Mouse (Mus musculus): ENCODE results near the gene Prpsap2. TPM values are rescaled to one million over a fixed set of nuclear protein-coding genes. Genes with fewer than 3 reads are reported as not detected.

The Prpsap2 gene
- total RNA-seq, 1 experiment from 2014 or later, result 59.6 TPM

- ATAC-seq (replicated peaks in 1 of 2; ENCODE audit: insufficient read depth in 1 of 2, low FRiP score in 2 of 2, low TSS enrichment in 1 of 2, low read depth in 1 of 2, poor library complexity in 2 of 2, severe bottlenecking in 2 of 2), result no peak
These were observed 39.8 kb downstream of the Prpsap2 start for GRCm38 (mm10) chr11:61722077-61722476.

GRCm38 (mm10) chr11:61720636-61721035, 41.3 kb downstream of the Prpsap2 start, which contains the start of gene Slc5a10:
Slc5a10 (minus strand) TSS chr11:61720826.
- no peak for ATAC-seq (replicated peaks in 1 of 2; ENCODE audit: insufficient read depth in 1 of 2, low FRiP score in 2 of 2, low TSS enrichment in 1 of 2, low read depth in 1 of 2, poor library complexity in 2 of 2, severe bottlenecking in 2 of 2)

DNA sequence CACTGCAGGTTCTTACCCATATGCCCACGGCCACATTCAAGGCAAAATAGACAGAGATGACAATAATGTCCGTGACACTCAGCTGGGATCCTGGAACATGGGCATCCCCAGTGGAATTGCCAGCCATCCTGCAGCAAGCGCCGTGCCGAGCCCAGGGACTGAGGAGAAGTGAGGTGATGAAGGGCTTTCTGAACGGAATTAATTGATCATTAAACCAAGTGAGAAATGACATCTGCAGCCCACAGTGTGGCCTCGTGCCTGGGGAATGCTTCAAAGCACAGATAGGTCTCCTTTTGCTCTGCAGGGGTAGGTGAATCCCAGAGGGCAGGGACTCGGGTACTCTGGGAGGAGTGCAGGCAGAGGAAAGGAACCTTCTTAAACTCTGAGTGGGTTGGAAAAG, 42.1 kb downstream of the Prpsap2 start:
- no peak for ATAC-seq (replicated peaks in 1 of 2; ENCODE audit: insufficient read depth in 1 of 2, low FRiP score in 2 of 2, low TSS enrichment in 1 of 2, low read depth in 1 of 2, poor library complexity in 2 of 2, severe bottlenecking in 2 of 2)

DNA sequence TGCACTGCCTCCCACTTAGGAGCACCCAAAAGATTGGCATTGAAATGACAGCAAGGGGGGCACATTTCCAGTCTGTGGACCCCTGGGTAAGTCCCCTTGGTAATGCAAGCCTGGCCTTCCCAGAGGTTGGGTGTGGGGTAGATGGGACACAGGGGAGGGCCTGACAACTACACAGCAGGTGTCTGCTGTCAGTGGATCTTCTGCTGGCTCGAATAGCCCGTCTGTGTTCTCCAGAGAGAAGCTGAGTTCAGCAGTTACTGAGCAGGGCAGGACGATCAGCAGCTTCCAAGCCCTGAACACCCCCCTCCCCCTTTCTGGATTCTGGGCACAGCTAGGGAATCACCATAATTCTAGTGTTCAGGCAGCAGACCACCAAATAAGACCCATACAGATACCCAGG, 42.5 kb downstream of the Prpsap2 start:
- no peak for ATAC-seq (replicated peaks in 1 of 2; ENCODE audit: insufficient read depth in 1 of 2, low FRiP score in 2 of 2, low TSS enrichment in 1 of 2, low read depth in 1 of 2, poor library complexity in 2 of 2, severe bottlenecking in 2 of 2)

- ATAC-seq (replicated peaks in 1 of 2; ENCODE audit: insufficient read depth in 1 of 2, low FRiP score in 2 of 2, low TSS enrichment in 1 of 2, low read depth in 1 of 2, poor library complexity in 2 of 2, severe bottlenecking in 2 of 2), result no peak
These were observed 43.9 kb downstream of the Prpsap2 start for GRCm38 (mm10) chr11:61717990-61718389.

GRCm38 (mm10) chr11:61715130-61715529, 46.8 kb downstream of the Prpsap2 start:
- no peak for ATAC-seq (replicated peaks in 1 of 2; ENCODE audit: insufficient read depth in 1 of 2, low FRiP score in 2 of 2, low TSS enrichment in 1 of 2, low read depth in 1 of 2, poor library complexity in 2 of 2, severe bottlenecking in 2 of 2)

DNA sequence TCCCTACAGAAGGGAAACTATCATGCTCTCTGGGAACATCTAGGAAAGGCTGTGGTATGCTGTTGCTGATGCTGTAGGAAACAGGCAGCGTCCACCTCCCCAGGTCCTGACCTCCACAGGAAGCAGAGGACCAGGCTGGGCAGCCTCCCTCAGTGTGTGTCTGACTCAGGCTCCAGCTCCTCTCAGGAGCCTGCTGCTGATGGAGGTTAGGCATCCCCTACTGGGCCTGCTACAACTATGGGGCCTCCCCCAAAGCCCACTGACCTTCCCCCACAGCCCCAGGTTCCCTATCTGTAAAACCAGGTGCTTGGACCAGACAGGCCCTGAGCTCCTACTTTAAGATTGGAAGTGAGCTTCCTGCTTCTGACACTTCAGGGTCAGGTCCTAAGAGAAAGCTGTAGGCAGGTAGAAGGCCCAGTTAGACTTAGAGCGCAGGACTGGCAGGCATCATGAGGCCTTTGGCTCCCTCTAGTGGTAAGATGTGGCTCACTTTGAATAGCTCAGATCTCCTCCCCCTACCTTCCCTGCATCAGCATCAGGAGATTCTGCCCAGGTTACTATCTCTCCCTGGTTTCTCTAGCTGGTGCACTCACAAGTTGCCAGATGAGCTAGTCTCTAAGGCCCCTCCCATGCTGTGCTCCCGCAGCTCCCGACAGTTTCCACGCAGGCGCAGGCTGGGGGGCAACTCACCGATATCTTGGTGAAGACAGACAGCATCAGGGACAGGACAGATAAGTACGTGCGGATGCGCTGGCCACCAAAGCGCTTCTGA, 47.4 kb downstream of the Prpsap2 start:
- ATAC-seq (replicated peaks in 1 of 2; ENCODE audit: insufficient read depth in 1 of 2, low FRiP score in 2 of 2, low TSS enrichment in 1 of 2, low read depth in 1 of 2, poor library complexity in 2 of 2, severe bottlenecking in 2 of 2), result peak; percentile 65 to 83

- ATAC-seq (replicated peaks in 1 of 2; ENCODE audit: insufficient read depth in 1 of 2, low FRiP score in 2 of 2, low TSS enrichment in 1 of 2, low read depth in 1 of 2, poor library complexity in 2 of 2, severe bottlenecking in 2 of 2), result no peak
These were observed 48.6 kb downstream of the Prpsap2 start for GRCm38 (mm10) chr11:61713157-61713855.

- ATAC-seq (replicated peaks in 1 of 2; ENCODE audit: insufficient read depth in 1 of 2, low FRiP score in 2 of 2, low TSS enrichment in 1 of 2, low read depth in 1 of 2, poor library complexity in 2 of 2, severe bottlenecking in 2 of 2), result peak; percentile 74 to 81
These were observed 53.0 kb downstream of the Prpsap2 start for GRCm38 (mm10) chr11:61708928-61709327.

DNA sequence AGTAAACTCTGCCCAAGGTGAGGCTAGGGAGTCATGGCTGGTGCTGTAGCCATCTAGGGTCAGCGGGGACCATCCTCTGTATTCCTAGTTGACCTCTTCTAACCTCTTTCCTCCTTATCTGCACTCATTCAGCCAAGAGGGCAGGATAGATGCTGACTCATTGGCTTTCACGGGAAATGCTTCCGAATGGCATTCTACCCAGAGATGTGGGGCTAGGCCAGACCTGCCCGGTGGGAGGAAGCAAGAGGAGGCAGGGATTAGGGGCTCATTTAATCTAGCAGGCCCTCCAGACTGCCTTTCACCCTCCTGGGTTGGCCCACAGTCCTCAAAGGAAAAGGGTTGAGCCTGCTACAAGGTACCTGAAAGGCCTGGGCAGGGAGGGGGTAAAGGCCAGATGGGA, 55.7 kb downstream of the Prpsap2 start:
- no peak for ATAC-seq (replicated peaks in 1 of 2; ENCODE audit: insufficient read depth in 1 of 2, low FRiP score in 2 of 2, low TSS enrichment in 1 of 2, low read depth in 1 of 2, poor library complexity in 2 of 2, severe bottlenecking in 2 of 2)

DNA sequence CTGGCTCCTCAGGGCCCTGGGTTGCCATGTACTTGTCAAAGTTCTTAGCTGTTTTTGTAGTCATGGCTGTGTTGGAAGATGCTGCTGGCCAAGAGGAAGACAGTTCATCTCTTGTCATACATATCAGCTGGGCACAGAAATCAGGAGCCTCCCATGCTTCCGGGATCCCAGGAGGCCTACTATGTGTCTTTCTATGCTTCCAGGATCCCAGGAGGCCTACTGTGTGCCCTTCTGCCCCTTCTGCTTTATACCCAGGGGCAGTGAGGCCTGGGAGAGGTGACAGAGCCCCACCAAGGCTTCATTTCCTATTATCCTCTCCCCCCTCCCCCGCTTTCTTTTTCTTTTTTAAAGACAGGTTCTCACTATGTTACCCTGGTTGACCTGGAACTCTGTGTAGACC, 56.3 kb downstream of the Prpsap2 start:
- ATAC-seq (replicated peaks in 1 of 2; ENCODE audit: insufficient read depth in 1 of 2, low FRiP score in 2 of 2, low TSS enrichment in 1 of 2, low read depth in 1 of 2, poor library complexity in 2 of 2, severe bottlenecking in 2 of 2), result no peak

DNA sequence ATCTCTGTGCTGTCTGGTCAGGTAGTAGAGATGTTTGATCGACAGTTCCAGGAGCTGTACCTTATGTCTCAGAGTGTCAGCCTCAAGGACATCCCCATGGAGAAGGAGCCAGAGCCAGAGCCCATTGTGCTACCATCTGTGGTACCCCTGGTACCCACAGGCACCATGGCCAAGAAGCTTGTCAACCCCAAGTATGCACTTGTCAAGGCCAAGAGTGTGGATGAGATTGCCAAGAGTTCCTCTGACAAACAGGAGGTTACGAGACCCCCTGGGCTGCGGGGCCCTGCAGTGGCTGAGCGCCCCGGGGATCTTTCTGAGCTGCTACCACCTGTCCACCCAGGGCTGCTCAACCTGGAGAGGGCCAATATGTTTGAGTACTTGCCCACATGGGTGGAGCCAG, 59.4 kb downstream of the Prpsap2 start:
- no peak for ATAC-seq (replicated peaks in 1 of 2; ENCODE audit: insufficient read depth in 1 of 2, low FRiP score in 2 of 2, low TSS enrichment in 1 of 2, low read depth in 1 of 2, poor library complexity in 2 of 2, severe bottlenecking in 2 of 2)

- ATAC-seq (replicated peaks in 1 of 2; ENCODE audit: insufficient read depth in 1 of 2, low FRiP score in 2 of 2, low TSS enrichment in 1 of 2, low read depth in 1 of 2, poor library complexity in 2 of 2, severe bottlenecking in 2 of 2), result no peak
These were observed 60.2 kb downstream of the Prpsap2 start for GRCm38 (mm10) chr11:61701696-61702095.

- ATAC-seq (replicated peaks in 1 of 2; ENCODE audit: insufficient read depth in 1 of 2, low FRiP score in 2 of 2, low TSS enrichment in 1 of 2, low read depth in 1 of 2, poor library complexity in 2 of 2, severe bottlenecking in 2 of 2), result no peak; a peak in 1 of 4 replicates
These were observed 62.0 kb downstream of the Prpsap2 start for GRCm38 (mm10) chr11:61699933-61700332.

- no peak for ATAC-seq (replicated peaks in 1 of 2; ENCODE audit: insufficient read depth in 1 of 2, low FRiP score in 2 of 2, low TSS enrichment in 1 of 2, low read depth in 1 of 2, poor library complexity in 2 of 2, severe bottlenecking in 2 of 2)
These were observed 62.4 kb downstream of the Prpsap2 start for GRCm38 (mm10) chr11:61699460-61699859.

GRCm38 (mm10) chr11:61698852-61699251, 63.0 kb downstream of the Prpsap2 start:
- ATAC-seq (replicated peaks in 1 of 2; ENCODE audit: insufficient read depth in 1 of 2, low FRiP score in 2 of 2, low TSS enrichment in 1 of 2, low read depth in 1 of 2, poor library complexity in 2 of 2, severe bottlenecking in 2 of 2), result no peak

DNA sequence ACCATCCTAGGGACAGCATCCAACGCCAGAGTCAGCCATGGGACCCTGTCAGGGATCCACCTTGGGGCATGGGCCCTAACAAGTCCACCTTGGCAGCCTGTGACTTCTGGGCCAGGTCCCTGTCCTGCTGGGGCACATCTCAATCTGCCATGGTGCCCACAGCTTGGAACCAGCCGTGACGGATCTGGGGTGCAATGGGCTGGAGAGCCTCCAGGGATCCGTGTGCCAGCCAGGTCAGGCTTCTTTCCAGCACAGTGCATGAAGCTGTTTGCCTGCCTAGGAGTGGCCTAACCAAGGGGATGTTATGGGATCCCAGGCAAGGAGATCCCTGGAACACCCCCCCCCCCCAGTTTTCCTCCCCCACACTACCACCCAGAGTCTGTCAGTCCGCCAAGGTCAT, 68.9 kb downstream of the Prpsap2 start:
- no peak for ATAC-seq (replicated peaks in 1 of 2; ENCODE audit: insufficient read depth in 1 of 2, low FRiP score in 2 of 2, low TSS enrichment in 1 of 2, low read depth in 1 of 2, poor library complexity in 2 of 2, severe bottlenecking in 2 of 2)

- ATAC-seq (replicated peaks in 1 of 2; ENCODE audit: insufficient read depth in 1 of 2, low FRiP score in 2 of 2, low TSS enrichment in 1 of 2, low read depth in 1 of 2, poor library complexity in 2 of 2, severe bottlenecking in 2 of 2), result no peak
These were observed 74.3 kb downstream of the Prpsap2 start for GRCm38 (mm10) chr11:61687595-61687994.
